Mouse (Mus musculus) spleen, adult 2 months (tissue): ENCODE measurements around the gene Pde3a.

ENCODE experiments used
- CTCF ChIP-seq: fragments of 200-500 bp; IDR thresholded peaks from 2 replicates; pipeline ENCODE4 v1.5.1; 2011; ENCODE audit warnings: mild to moderate bottlenecking, inconsistent platforms; ENCODE audit not compliant: insufficient read depth, insufficient read length, insufficient replicate concordance; ENCODE audit errors: extremely low read depth
- POLR2A ChIP-seq: fragments of 200-500 bp; IDR thresholded peaks from 2 replicates; pipeline ENCODE4 v1.6.1; 2011; ENCODE audit warnings: low read depth, low read length, inconsistent platforms

DNA sequence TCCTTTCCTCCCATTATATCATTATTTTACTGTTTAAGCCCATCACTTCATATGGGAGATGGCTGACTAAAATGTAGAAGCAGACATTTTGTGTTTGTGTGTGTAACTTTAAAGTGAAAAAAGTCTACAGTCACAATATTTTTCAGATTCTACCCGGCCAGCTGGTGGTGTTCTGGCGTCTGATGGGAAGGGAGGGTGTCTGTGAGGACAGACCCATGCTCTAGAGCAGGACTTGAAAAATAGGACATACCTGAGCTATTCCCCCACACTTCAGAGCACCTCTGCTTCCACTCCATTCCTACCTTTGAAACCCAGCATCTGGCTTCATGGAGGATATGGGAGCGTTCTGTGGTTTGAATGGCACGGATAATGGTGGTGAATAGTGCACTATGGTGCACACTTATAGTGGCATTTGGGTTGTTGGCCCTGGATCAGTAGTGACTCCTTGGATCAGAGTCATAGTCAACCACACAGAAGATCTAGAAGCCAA lies 132.9 kb downstream of the Pde3a start:
- TF ChIP-seq CTCF (no peak), POLR2A (no peak)
